Mouse (Mus musculus): ENCODE results near the gene Btrc. TPM values are rescaled to one million over a fixed set of nuclear protein-coding genes. Genes with fewer than 3 reads are reported as not detected.

Gene Btrc
- total and polyA plus RNA-seq, 3 experiments: 11.4 to 83.6 (median 26.9) TPM

DNA sequence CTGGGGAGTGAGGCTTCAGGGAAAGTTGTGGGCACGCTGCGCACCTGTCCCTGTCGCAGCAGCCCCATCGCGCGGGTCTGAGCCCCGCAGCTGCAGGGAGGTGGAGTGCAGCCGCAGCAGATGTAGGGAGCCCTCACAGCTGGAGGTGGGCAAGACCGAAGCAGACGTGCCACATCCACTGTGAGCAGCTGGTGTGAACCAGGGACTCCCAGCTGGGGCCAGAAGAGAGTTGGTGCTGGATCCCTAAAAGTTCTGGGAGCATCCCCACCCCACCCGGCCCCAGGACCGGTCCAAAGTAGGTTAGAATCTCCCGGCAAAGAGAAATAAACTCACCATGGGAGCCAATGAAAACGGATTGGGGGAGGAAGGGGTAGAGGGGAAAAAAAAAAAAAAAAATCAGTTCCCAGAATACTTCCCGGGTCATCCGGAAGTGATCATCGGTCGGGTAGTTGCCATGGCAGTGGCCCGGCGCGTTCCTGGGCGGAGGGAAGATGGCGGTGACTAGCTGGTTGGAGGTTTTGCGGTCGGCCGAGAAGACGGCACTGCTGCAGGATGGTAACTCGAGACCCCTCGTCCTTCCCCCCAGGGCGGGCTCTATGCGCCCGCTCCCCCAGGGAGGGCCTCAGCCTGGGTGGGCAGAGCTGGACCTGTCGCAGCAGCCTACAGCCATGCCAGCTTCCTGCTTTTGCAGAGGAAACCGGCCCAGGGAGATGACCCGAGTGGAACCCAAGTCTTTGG lies 196.8 kb downstream of the Btrc start, which contains the start of the genes Poll and Gm17018:
TSS of gene Poll (minus strand) at position 379 of the 738 bp plus-strand sequence.
TSS of gene Gm17018 (plus strand) at position 463 of the 738 bp plus-strand sequence.
- H3K27me3 ChIP-seq (ENCODE audit: insufficient read depth, low read length): no peaks in the 10 kb centered on the region
- H3K9me3 ChIP-seq (replicated peaks): no peaks in the 10 kb centered on the region
- H3K4me3 ChIP-seq (ENCODE audit: low read depth, low read length): peak within 1 kb of the TSS; percentile 80
- TF ChIP-seq GATA2 (IDR thresholded peaks at IDR 0.05; ENCODE audit: borderline replicate concordance, low read depth, low read length): no peak
- no peak for TF ChIP-seq CTCF (IDR thresholded peaks at IDR 0.05; ENCODE audit: low read depth, low read length)
- no peak for TF ChIP-seq POLR2AphosphoS5 (IDR thresholded peaks at IDR 0.05; ENCODE audit: insufficient replicate concordance, low read depth, low read length)
- TF ChIP-seq GATA1 (IDR thresholded peaks at IDR 0.05; ENCODE audit: borderline replicate concordance, low read length): no peak
- TF ChIP-seq TAL1 (conservative IDR thresholded peaks at IDR 0.05; ENCODE audit: low read depth, low read length): no peak
- ATAC-seq (ENCODE audit: extremely low read depth, insufficient number of reproducible peaks, low FRiP score, poor library complexity, severe bottlenecking) (peak; percentile 78), DNase-seq (ENCODE audit: low spot score) (peak; percentile 83)
- peaks cover 58% of the 10 kb centered on the region for H3K36me3 ChIP-seq (replicated peaks)
- H3K4me1 ChIP-seq (ENCODE audit: insufficient read depth, low read depth, low read length): peaks cover 38% of the 10 kb centered on the region

DNA sequence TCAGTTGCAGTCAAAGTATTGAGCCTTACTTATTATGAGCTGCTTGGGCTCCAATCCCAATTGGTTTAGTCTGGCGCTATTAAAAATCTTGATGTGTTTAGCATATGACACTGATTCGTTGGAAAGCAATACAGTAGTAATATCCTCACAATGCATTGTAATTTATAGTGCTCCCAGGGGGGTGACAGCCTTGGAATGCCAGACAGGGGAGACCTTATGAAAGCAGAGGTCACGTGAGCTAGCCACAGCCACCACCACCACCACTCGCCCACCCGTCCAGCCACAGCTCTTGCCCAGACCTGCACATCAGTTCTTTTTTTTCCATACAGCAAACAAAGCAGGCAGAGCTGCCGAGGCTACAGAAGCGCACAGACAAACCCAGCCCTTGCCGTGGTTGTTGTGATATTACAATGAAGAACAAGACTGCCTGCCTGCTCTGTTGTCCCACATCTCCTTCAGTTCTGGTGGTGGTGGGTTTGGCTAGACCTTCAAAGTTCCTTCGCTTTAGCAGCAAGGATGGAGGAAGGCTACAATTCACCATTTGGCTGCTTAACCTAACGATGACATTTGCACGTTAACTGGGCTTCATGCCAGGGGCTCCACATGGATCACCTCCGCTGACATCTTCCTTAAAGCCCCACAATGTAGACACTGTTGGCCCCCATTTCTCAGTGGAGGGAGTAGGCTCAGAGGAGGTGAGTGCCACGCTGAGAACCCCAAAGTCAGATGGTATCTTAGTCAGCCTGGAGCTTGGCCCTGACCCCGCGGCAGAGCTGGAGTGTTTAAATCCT lies 202.6 kb downstream of the Btrc start:
- H3K36me3 ChIP-seq (replicated peaks): peaks cover 72% of the 10 kb centered on the region
- H3K27me3 ChIP-seq (ENCODE audit: insufficient read depth, low read length): no peaks in the 10 kb centered on the region
- no peak overlapping the region for H3K4me3 ChIP-seq (ENCODE audit: low read depth, low read length)
- ATAC-seq (ENCODE audit: extremely low read depth, insufficient number of reproducible peaks, low FRiP score, poor library complexity, severe bottlenecking) (no peak), DNase-seq (ENCODE audit: low spot score) (no peak)
- H3K4me1 ChIP-seq (ENCODE audit: insufficient read depth, low read depth, low read length): peaks cover 21% of the 10 kb centered on the region
- no peaks in the 10 kb centered on the region for H3K9me3 ChIP-seq (replicated peaks)
- TF ChIP-seq TAL1 (conservative IDR thresholded peaks at IDR 0.05; ENCODE audit: low read depth, low read length) (no peak), CTCF (IDR thresholded peaks at IDR 0.05; ENCODE audit: low read depth, low read length) (no peak), POLR2AphosphoS5 (IDR thresholded peaks at IDR 0.05; ENCODE audit: insufficient replicate concordance, low read depth, low read length) (no peak), GATA2 (IDR thresholded peaks at IDR 0.05; ENCODE audit: borderline replicate concordance, low read depth, low read length) (no peak), GATA1 (IDR thresholded peaks at IDR 0.05; ENCODE audit: borderline replicate concordance, low read length) (no peak)

DNA sequence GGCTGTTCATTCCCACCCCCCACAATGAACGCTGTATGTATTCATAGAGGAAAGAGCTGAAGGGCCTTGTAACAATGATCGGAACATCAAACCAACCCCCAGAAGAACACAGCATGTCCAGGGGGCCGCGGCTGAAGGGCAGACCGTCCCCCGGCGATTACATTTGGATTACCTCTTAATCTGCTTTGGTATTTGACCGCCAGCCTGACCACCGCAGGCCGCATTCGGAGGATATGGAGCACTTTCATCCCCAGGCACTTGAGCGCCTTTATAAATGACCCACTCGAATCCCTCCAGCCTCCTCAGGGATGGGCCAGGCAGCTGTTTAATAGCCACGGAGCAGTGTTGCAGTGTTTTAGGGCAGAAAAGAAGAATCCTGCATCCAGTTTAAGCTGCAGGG lies 203.8 kb downstream of the Btrc start:
- TF ChIP-seq GATA2 (IDR thresholded peaks at IDR 0.05; ENCODE audit: borderline replicate concordance, low read depth, low read length) (no peak), TAL1 (conservative IDR thresholded peaks at IDR 0.05; ENCODE audit: low read depth, low read length) (no peak)
- H3K36me3 ChIP-seq (replicated peaks): peaks cover 82% of the 10 kb centered on the region

DNA sequence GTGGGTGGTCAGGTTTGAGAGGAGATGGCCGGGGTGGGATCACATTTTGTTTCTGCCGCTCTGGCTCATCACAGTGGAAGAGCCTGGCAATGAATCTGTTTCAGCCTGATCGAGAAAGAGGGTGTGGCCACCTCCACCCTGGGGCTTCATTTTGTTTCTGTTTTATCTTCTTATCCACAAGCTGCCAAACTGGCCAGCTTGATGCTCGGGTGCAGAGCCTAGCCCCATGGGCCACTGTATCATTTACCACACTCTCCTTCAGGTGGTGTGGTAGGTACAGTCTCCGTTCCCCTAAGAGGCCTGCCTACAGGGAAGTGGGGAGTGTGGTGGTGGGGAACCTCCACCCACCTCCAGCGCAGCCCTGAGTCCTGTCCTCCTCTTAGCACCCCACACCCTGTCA lies 209.5 kb downstream of the Btrc start:
- Histone ChIP-seq H3K27me3 (ENCODE audit: insufficient read depth, low read length) (no peaks in the 10 kb centered on the region), H3K4me1 (ENCODE audit: insufficient read depth, low read depth, low read length) (peaks cover 58% of the 10 kb centered on the region), H3K4me3 (ENCODE audit: low read depth, low read length) (no peak overlapping the region; the same call in 1 of the 2 replicates), H3K36me3 (replicated peaks) (peaks cover 88% of the 10 kb centered on the region), H3K9me3 (replicated peaks) (no peaks in the 10 kb centered on the region)
- ATAC-seq (ENCODE audit: extremely low read depth, insufficient number of reproducible peaks, low FRiP score, poor library complexity, severe bottlenecking) (no peak), DNase-seq (ENCODE audit: low spot score) (no peak)
- no peak for TF ChIP-seq TAL1 (conservative IDR thresholded peaks at IDR 0.05; ENCODE audit: low read depth, low read length)
- no peak for TF ChIP-seq CTCF (IDR thresholded peaks at IDR 0.05; ENCODE audit: low read depth, low read length)
- no peak for TF ChIP-seq POLR2AphosphoS5 (IDR thresholded peaks at IDR 0.05; ENCODE audit: insufficient replicate concordance, low read depth, low read length)
- no peak for TF ChIP-seq GATA1 (IDR thresholded peaks at IDR 0.05; ENCODE audit: borderline replicate concordance, low read length)
- no peak for TF ChIP-seq GATA2 (IDR thresholded peaks at IDR 0.05; ENCODE audit: borderline replicate concordance, low read depth, low read length)

More for the DNA sequence above, 203.8 kb downstream of the Btrc start:
- Histone ChIP-seq H3K4me1 (ENCODE audit: insufficient read depth, low read depth, low read length) (peaks cover 15% of the 10 kb centered on the region), H3K4me3 (ENCODE audit: low read depth, low read length) (no peak overlapping the region), H3K27me3 (ENCODE audit: insufficient read depth, low read length) (no peaks in the 10 kb centered on the region), H3K9me3 (replicated peaks) (no peaks in the 10 kb centered on the region)
- DNase-seq (ENCODE audit: low spot score) (no peak), ATAC-seq (ENCODE audit: extremely low read depth, insufficient number of reproducible peaks, low FRiP score, poor library complexity, severe bottlenecking) (no peak)

DNA sequence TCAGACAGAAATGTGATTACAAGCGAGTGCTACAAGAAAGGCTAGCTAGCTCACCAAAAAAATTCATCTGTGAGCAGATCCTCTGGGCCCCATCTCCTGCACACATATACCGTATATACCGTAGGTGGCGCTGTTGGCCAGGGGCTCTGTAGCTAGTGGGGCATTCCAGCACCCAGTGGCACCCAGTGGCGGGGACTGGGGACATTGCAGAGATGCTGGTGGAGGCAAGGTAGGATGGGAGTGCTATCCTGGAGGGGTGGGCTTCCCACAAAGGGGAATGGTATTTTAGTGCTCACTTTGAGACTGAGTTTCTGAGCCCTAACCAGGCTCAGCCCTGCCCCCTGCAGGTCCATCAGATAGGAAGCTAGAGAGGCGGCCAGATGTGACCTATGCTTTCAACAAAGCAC lies 210.3 kb downstream of the Btrc start:
- Histone ChIP-seq H3K9me3 (replicated peaks) (no peaks in the 10 kb centered on the region), H3K4me1 (ENCODE audit: insufficient read depth, low read depth, low read length) (peaks cover 58% of the 10 kb centered on the region), H3K36me3 (replicated peaks) (peaks cover 90% of the 10 kb centered on the region), H3K4me3 (ENCODE audit: low read depth, low read length) (no peak overlapping the region), H3K27me3 (ENCODE audit: insufficient read depth, low read length) (no peaks in the 10 kb centered on the region)
- DNase-seq (ENCODE audit: low spot score): peak; percentile 69
- peak; percentile 42 for ATAC-seq (ENCODE audit: extremely low read depth, insufficient number of reproducible peaks, low FRiP score, poor library complexity, severe bottlenecking)
- no peak for TF ChIP-seq GATA2 (IDR thresholded peaks at IDR 0.05; ENCODE audit: borderline replicate concordance, low read depth, low read length)
- peak; percentile 89 for TF ChIP-seq CTCF (IDR thresholded peaks at IDR 0.05; ENCODE audit: low read depth, low read length)

DNA sequence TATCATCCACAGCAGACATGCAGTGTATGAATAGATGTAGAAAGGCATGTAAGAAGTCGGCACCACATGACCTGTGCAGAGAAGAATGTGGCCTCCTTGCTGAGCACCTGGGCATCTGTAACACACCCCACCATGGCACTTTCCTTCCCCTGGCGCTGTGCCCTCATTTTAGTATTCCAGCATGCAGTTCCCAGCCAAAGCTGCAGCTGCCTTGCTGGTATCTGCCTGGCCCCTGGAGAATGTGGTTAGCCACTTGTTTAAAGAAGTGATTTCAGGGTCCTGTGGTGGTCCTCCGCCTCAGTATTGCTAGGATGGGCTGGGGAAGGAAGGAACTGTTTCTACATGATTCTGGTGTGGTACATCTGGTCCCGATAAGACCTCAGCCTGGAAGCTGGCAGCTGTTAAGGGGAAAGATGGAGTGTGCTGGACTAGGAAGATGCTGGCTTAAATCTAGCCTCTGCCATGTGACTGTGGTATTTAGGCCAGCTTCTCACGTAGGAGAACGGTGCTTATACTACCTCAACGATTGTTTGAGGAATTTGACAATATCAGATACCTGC lies 210.9 kb downstream of the Btrc start:
- ATAC-seq (ENCODE audit: extremely low read depth, insufficient number of reproducible peaks, low FRiP score, poor library complexity, severe bottlenecking) (no peak), DNase-seq (ENCODE audit: low spot score) (no peak)
- H3K27me3 ChIP-seq (ENCODE audit: insufficient read depth, low read length): no peaks in the 10 kb centered on the region
- peaks cover 58% of the 10 kb centered on the region for H3K4me1 ChIP-seq (ENCODE audit: insufficient read depth, low read depth, low read length)
- no peak overlapping the region for H3K4me3 ChIP-seq (ENCODE audit: low read depth, low read length)
- TF ChIP-seq GATA2 (IDR thresholded peaks at IDR 0.05; ENCODE audit: borderline replicate concordance, low read depth, low read length) (no peak), TAL1 (conservative IDR thresholded peaks at IDR 0.05; ENCODE audit: low read depth, low read length) (no peak), GATA1 (IDR thresholded peaks at IDR 0.05; ENCODE audit: borderline replicate concordance, low read length) (no peak), POLR2AphosphoS5 (IDR thresholded peaks at IDR 0.05; ENCODE audit: insufficient replicate concordance, low read depth, low read length) (no peak)
- H3K9me3 ChIP-seq (replicated peaks): no peaks in the 10 kb centered on the region
- H3K36me3 ChIP-seq (replicated peaks): peaks cover 90% of the 10 kb centered on the region

All from G1E (cell line).